Mouse (Mus musculus) spleen, adult 2 months (tissue): ENCODE data around the gene Tenm3.

Experiments used
- CTCF ChIP-seq: fragments of 200-500 bp; IDR thresholded peaks from 2 replicates; pipeline ENCODE4 v1.5.1; 2011; ENCODE audit warnings: mild to moderate bottlenecking, inconsistent platforms; ENCODE audit not compliant: insufficient read depth, insufficient read length, insufficient replicate concordance; ENCODE audit errors: extremely low read depth
- POLR2A ChIP-seq: fragments of 200-500 bp; IDR thresholded peaks from 2 replicates; pipeline ENCODE4 v1.6.1; 2011; ENCODE audit warnings: low read depth, low read length, inconsistent platforms

- TF ChIP-seq CTCF (no peak), POLR2A (no peak)
These were observed 312.7 kb downstream of the Tenm3 start for GRCm38 (mm10) chr8:48530916-48531570.
